Mouse (Mus musculus): ENCODE results near the gene Ros1.

Ros1 gene

GRCm38 (mm10) chr10:52022413-52023212 is 172.4 kb downstream of the Ros1 start, which contains the start of gene Vgll2:
TSS of gene Vgll2 (plus strand) at chr10:52022502.
- DNase-seq (ENCODE audit: low read depth, low spot score), result no peak

- DNase-seq (ENCODE audit: low read depth, low spot score), result no peak
Measured at GRCm38 (mm10) chr10:52021736-52022394, 173.2 kb downstream of the Ros1 start.

- no peak for DNase-seq (ENCODE audit: low read depth, low spot score)
Measured at GRCm38 (mm10) chr10:52021231-52021630, 173.8 kb downstream of the Ros1 start.

- DNase-seq (ENCODE audit: low read depth, low spot score), result no peak
Measured at GRCm38 (mm10) chr10:52018471-52018870, 176.6 kb downstream of the Ros1 start.

Data from telencephalon, adult 2 months (tissue).